Mouse (Mus musculus): ENCODE measurements around the gene Pla2g5. TPM values are rescaled to one million over a fixed set of nuclear protein-coding genes. Genes with fewer than 3 reads are reported as not detected.
A peak's percentile ranks its signal among the peaks of the same experiment; 100 is the strongest.
"Not testable (repeated sequence)": the region's sequence is repeated elsewhere in the genome, so short reads cannot be mapped to it uniquely, and the experiment has no call there.

The Pla2g5 gene
- polyA plus RNA-seq, 1 experiment from 2014 or later = 1.4 TPM

GRCm38 (mm10) chr4:138878783-138879182 lies 15.5 kb upstream of the Pla2g5 start:
- no peak for TF ChIP-seq CTCF (IDR thresholded peaks at IDR 0.05)
- POLR2A ChIA-PET = no interaction called here
- CTCF ChIA-PET = no interaction called here
- no peak for ATAC-seq
- DNase-seq (ENCODE audit: low read depth, low spot score) = no peak
- H3K27me3 ChIP-seq = no peaks in the 10 kb centered on the region
- in situ Hi-C loops (cut with MboI; ENCODE audit: low pct_unique_long_range_greater_than_20kb) = no loop called here

DNA sequence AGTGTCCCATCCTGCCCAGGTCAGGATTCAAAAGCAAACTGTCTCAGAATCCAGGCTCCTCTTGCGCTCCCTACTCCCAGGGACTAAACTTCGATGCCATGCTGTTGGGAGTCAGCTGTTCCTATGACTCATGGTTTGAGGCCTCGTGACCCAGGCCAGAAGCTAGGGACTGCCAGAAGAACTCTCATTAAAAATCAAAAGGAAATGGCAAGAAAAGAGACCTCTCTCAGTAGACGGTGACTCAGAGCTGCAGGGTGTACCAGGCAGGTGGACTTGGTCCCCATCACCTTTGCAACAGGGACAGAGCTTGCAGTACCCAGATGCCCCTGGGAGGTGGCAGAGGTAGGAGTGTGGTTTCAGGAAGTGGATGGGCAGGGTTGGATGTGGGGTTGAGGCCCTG lies 14.4 kb upstream of the Pla2g5 start, which contains the start of gene Pla2g2e:
Gene Pla2g2e, plus strand, starts transcription at position 212 of the 400 bp plus-strand sequence.
- ChIA-PET CTCF (interaction anchor here (1.3 kb wide), 1 partner anchor 12 kb away, joined by 4 read pairs; no protein-coding TSS in a partner anchor), POLR2A (no interaction called here)
- in situ Hi-C loops (cut with MboI; ENCODE audit: low pct_unique_long_range_greater_than_20kb) = no loop called here
- ATAC-seq (no peak), DNase-seq (ENCODE audit: low read depth, low spot score) (no peak)
- H3K27me3 ChIP-seq = no peaks in the 10 kb centered on the region
- no peak for TF ChIP-seq CTCF (IDR thresholded peaks at IDR 0.05)

GRCm38 (mm10) chr4:138875986-138876385 lies 12.7 kb upstream of the Pla2g5 start:
- H3K27me3 ChIP-seq = no peaks in the 10 kb centered on the region
- DNase-seq (ENCODE audit: low read depth, low spot score) (no peak), ATAC-seq (no peak)
- in situ Hi-C loops (cut with MboI; ENCODE audit: low pct_unique_long_range_greater_than_20kb) = no loop called here
- ChIA-PET CTCF (no interaction called here), POLR2A (no interaction called here)
- no peak for TF ChIP-seq CTCF (IDR thresholded peaks at IDR 0.05)

DNA sequence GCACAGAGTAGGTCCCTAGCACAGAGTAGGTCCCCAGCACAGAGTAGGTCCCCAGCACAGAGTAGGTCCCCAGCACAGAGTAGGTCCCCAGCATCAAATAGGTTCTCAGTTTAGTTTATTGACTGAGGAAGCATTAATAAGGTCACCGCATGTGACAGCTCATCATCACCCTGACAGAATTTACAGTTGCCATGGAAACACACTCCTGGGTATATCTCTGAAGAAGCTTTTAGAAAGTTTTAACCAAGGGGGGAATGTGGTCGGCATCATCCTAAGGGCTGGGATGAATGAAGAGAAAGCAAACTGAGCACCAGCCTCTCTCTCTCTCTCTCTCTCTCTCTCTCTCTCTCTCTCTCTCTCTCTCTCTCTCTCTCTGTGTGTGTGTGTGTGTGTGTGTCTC lies 12.0 kb upstream of the Pla2g5 start:
- in situ Hi-C loops (cut with MboI; ENCODE audit: low pct_unique_long_range_greater_than_20kb); H3K27me3 ChIP-seq; CTCF ChIA-PET; DNase-seq (ENCODE audit: low read depth, low spot score); ATAC-seq; POLR2A ChIA-PET: not testable (repeated sequence)

DNA sequence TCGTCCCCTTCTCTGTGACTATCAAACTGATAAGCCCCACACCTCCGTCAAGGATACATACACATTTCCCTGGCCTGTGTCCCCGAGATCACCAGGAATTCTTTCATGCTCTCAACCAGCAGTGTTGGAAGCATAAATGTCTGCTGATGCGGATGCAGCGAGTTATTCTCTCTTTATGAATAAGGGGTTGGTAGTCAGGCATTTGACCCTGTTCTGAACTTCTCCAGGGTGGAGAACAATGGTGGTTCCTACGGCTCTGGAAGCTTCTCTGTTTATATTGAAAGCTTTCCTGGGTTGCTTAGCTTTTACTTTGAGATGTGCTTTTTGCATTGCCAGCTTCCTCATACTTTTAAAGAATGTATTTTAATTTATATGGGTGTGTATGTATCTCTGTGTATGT lies 10.6 kb upstream of the Pla2g5 start, which contains the start of gene Gm13030:
Gene Gm13030, minus strand, starts transcription at position 101 of the 400 bp plus-strand sequence.
- ChIA-PET POLR2A (no interaction called here), CTCF (interaction anchor here (0.6 kb wide), 1 partner anchor 17 kb away, joined by 3 read pairs; no protein-coding TSS in a partner anchor)
- DNase-seq (ENCODE audit: low read depth, low spot score) = no peak
- in situ Hi-C loops (cut with MboI; ENCODE audit: low pct_unique_long_range_greater_than_20kb) = loop anchor here (25.0 kb wide), 1 partner anchor 312 kb away; no protein-coding TSS in a partner anchor
- peaks cover 6% of the 10 kb centered on the region for H3K27me3 ChIP-seq
- no peak for TF ChIP-seq CTCF (IDR thresholded peaks at IDR 0.05)
- ATAC-seq = no peak

- peaks cover 6% of the 10 kb centered on the region for H3K27me3 ChIP-seq
- DNase-seq (ENCODE audit: low read depth, low spot score) = no peak
- no peak for ATAC-seq
- in situ Hi-C loops (cut with MboI; ENCODE audit: low pct_unique_long_range_greater_than_20kb) = loop anchor here (25.0 kb wide), 1 partner anchor 306 kb away; no protein-coding TSS in a partner anchor
- ChIA-PET POLR2A (interaction anchor here (0.6 kb wide), 1 partner anchor 119 kb away, joined by 3 read pairs; no protein-coding TSS in a partner anchor), CTCF (interaction anchor here (0.7 kb wide), 1 partner anchor 310 kb away, joined by 4 read pairs; no protein-coding TSS in a partner anchor)
- TF ChIP-seq CTCF (IDR thresholded peaks at IDR 0.05) = no peak
These were observed 5.4 kb upstream of the Pla2g5 start for GRCm38 (mm10) chr4:138868666-138869065.

DNA sequence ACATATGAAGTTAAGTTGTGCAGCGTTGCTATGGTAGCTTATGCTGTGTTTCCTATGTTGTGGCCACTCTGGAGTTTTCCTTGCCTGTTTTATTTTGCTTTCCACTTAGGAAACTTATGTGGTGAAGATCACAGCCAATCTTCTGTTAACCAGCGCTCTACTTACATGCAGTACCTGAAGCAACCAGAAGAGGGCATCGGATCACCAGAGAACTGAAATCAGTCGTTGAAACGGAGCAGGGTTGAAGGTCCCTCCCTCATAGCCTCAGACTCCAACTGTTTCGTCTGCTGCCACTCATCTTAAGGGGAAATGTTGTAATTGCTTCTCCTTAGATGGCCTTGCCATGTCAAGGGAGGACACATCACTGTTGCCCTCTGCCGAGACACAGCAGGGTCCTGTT lies 3.1 kb upstream of the Pla2g5 start:
- DNase-seq (ENCODE audit: low read depth, low spot score) = no peak
- ChIA-PET CTCF (interaction anchor here (1.3 kb wide), 1 partner anchor 11 kb away, joined by 4 read pairs; the partner anchor contains the start of gene Pla2g2e), POLR2A (no interaction called here)
- ATAC-seq = no peak
- in situ Hi-C loops (cut with MboI; ENCODE audit: low pct_unique_long_range_greater_than_20kb) = loop anchor here (25.0 kb wide), 1 partner anchor 304 kb away; no protein-coding TSS in a partner anchor
- peak; percentile 82 for TF ChIP-seq CTCF (IDR thresholded peaks at IDR 0.05)
- peaks cover 6% of the 10 kb centered on the region for H3K27me3 ChIP-seq

DNA sequence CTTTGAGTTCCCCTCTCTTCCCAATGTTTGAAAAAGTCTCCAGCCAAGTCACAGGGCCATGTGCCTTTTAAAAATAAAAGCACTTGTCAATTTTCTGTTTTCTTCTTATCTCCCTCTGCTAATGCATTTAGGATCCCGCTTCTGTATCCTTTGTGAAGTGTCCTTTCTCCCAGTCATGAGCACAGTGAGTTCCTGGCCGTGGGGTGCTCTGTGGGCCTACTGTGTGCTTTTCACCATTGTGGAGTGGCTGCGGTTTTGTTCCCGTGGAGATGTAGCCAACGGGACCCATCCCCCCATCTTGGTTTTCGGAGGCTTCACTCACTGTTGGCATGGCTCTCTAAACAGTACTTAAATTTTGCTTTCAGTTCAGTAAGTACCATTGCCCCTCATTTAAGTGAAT lies 2.7 kb upstream of the Pla2g5 start:
- H3K27me3 ChIP-seq = peaks cover 6% of the 10 kb centered on the region
- CTCF ChIA-PET = interaction anchor here (1.3 kb wide), 1 partner anchor 12 kb away, joined by 4 read pairs; the partner anchor contains the start of gene Pla2g2e

GRCm38 (mm10) chr4:138865092-138865491 lies 1.8 kb upstream of the Pla2g5 start:
- CTCF ChIA-PET = interaction anchor here (1.3 kb wide), 1 partner anchor 13 kb away, joined by 4 read pairs; the partner anchor contains the start of gene Pla2g2e

More for the DNA sequence above, 2.7 kb upstream of the Pla2g5 start:
- in situ Hi-C loops (cut with MboI; ENCODE audit: low pct_unique_long_range_greater_than_20kb) = loop anchor here (25.0 kb wide), 1 partner anchor 304 kb away; no protein-coding TSS in a partner anchor
- POLR2A ChIA-PET = no interaction called here
- no peak for TF ChIP-seq CTCF (IDR thresholded peaks at IDR 0.05)
- no peak for ATAC-seq
- no peak for DNase-seq (ENCODE audit: low read depth, low spot score)

DNA sequence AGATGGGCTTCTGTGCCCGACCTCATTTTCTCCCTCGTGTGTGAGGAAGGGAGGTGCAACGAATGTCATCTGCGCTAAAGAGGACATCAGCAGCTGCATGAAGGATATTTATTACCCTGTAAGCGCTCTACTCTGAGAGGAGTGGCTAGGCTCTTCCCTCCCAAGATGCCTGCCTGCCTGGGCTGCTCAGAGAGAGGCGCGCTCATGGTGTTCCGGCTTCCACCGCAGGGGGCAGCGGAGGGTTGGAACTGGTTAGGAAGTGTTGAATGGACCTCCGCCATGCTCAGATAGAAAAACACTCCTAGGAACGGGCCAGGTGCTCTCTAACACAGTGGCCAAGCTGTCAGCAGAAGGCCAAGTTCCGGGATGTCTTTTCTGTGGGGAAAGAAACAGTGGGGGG lies 3.6 kb downstream of the Pla2g5 start:
- no peak for DNase-seq (ENCODE audit: low read depth, low spot score)
- ChIA-PET POLR2A (no interaction called here), CTCF (no interaction called here)
- in situ Hi-C loops (cut with MboI; ENCODE audit: low pct_unique_long_range_greater_than_20kb) = loop anchor here (5.0 to 25.0 kb wide), 2 partner anchors 112 to 297 kb away; no protein-coding TSS in a partner anchor
- no peaks in the 10 kb centered on the region for H3K27me3 ChIP-seq
- TF ChIP-seq CTCF (IDR thresholded peaks at IDR 0.05) = no peak
- ATAC-seq = no peak

More at GRCm38 (mm10) chr4:138865092-138865491, 1.8 kb upstream of the Pla2g5 start:
- POLR2A ChIA-PET = no interaction called here
- ATAC-seq (no peak), DNase-seq (ENCODE audit: low read depth, low spot score) (no peak)
- no peak for TF ChIP-seq CTCF (IDR thresholded peaks at IDR 0.05)
- in situ Hi-C loops (cut with MboI; ENCODE audit: low pct_unique_long_range_greater_than_20kb) = loop anchor here (25.0 kb wide), 1 partner anchor 303 kb away; no protein-coding TSS in a partner anchor
- peaks cover 5% of the 10 kb centered on the region for H3K27me3 ChIP-seq

DNA sequence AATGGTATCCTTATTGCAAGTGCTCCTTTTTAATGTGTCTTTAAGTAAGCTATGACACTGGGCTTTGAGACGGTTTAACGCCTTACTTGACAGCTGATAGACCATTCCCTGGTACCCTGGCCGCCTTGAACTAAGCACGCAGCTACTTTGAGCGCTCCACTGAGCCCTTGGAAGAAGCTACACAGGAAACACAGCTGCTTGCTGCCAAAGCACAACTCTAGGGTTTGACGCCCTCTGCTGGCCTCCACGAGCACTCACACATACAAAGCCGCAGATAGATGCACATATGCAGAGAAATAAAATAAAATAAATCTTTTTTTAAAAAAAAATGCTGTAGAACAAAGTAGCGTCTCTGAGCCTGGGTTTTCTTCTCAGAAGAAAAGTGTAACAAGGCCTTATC lies 4.0 kb downstream of the Pla2g5 start:
- CTCF ChIA-PET = no interaction called here
- TF ChIP-seq CTCF (IDR thresholded peaks at IDR 0.05) = peak; percentile 39
- no peak for ATAC-seq
- DNase-seq (ENCODE audit: low read depth, low spot score) = no peak
- H3K27me3 ChIP-seq = no peaks in the 10 kb centered on the region
- POLR2A ChIA-PET = no interaction called here
- in situ Hi-C loops (cut with MboI; ENCODE audit: low pct_unique_long_range_greater_than_20kb) = loop anchor here (5.0 to 25.0 kb wide), 2 partner anchors 112 to 297 kb away; no protein-coding TSS in a partner anchor
